Mouse (Mus musculus) kidney, postnatal 0 days (tissue): Measurements from ENCODE around the gene Efemp1. TPM values are rescaled to one million over a fixed set of nuclear protein-coding genes. Genes with fewer than 3 reads are reported as not detected.

Experiments used
- ATAC-seq: fragments of 200-750 bp; cut with Nextera tagmentation; replicated peaks from 2 replicates; pipeline ENCODE4 v1.8.0; 2017; ENCODE audit warnings: low read depth, moderate number of reproducible peaks, moderate TSS enrichment, moderate library complexity; ENCODE audit not compliant: low FRiP score
- DNase-seq: peaks from one replicate; pipeline ENCODE4 v3.0.0-alpha.2; 2016; ENCODE audit warnings: low spot score
- H3K27ac ChIP-seq: fragments of 300-500 bp; sonication (generic); 2 replicates; pipeline ENCODE4 v1.5.1; 2014; ENCODE audit warnings: mild to moderate bottlenecking
- H3K27me3 ChIP-seq: fragments of 300-500 bp; sonication (generic); 2 replicates; pipeline ENCODE4 v1.6.1; 2014; ENCODE audit warnings: low read length, mixed read lengths; ENCODE audit not compliant: insufficient read depth
- H3K36me3 ChIP-seq: fragments of 300-500 bp; sonication (generic); 2 replicates; pipeline ENCODE4 v1.6.1; 2014; ENCODE audit warnings: low read length, mixed read lengths; ENCODE audit not compliant: insufficient read depth
- H3K4me1 ChIP-seq: fragments of 300-500 bp; sonication (generic); replicated peaks from 2 replicates; pipeline ENCODE4 v1.6.1; 2014; ENCODE audit warnings: antibody characterized with exemption, low read length, mixed read lengths; ENCODE audit not compliant: insufficient read depth
- H3K4me2 ChIP-seq: fragments of 300-500 bp; sonication (generic); 2 replicates; pipeline ENCODE4 v1.6.1; 2014; ENCODE audit warnings: mild to moderate bottlenecking, low read length, moderate library complexity, mixed read lengths
- H3K4me3 ChIP-seq: fragments of 300-500 bp; sonication (generic); replicated peaks from 2 replicates; pipeline ENCODE4 v1.5.1; 2014; ENCODE audit warnings: low read depth, low read length
- H3K9ac ChIP-seq: fragments of 300-500 bp; sonication (generic); 2 replicates; pipeline ENCODE4 v1.6.1; 2014; ENCODE audit warnings: low read depth, low read length
- H3K9me3 ChIP-seq: fragments of 300-500 bp; sonication (generic); replicated peaks from 2 replicates; pipeline ENCODE4 v1.6.1; 2016; ENCODE audit warnings: low read length, inconsistent platforms, mixed read lengths
- CTCF ChIP-seq: IDR thresholded peaks from 2 replicates; pipeline ENCODE4 v1.5.1; 2016; ENCODE audit warnings: antibody characterized with exemption, low read depth, mild to moderate bottlenecking, moderate library complexity
- WGBS: fragments of 180-500 bp; shearing (Covaris S2); extraction: QIAGEN DNeasy Blood & Tissue Kit; methylation state at CpG from one replicate; pipeline ENCODE4 v1.1.7; 2014; 5-methylcytosine and 5-hydroxymethylcytosine counted together
- polyA plus RNA-seq: library from polyadenylated mRNA; unstranded; fragments of >200 nt; fragmentation: Nextera tagmentation; extraction: Ambion mirVana; gene quantifications from 2 replicates; pipeline ENCODE4 v1.2.1, GENCODE M21; 2015

Efemp1 gene
- polyA plus RNA-seq, 1 experiment from 2014 or later = 21.0 TPM

DNA sequence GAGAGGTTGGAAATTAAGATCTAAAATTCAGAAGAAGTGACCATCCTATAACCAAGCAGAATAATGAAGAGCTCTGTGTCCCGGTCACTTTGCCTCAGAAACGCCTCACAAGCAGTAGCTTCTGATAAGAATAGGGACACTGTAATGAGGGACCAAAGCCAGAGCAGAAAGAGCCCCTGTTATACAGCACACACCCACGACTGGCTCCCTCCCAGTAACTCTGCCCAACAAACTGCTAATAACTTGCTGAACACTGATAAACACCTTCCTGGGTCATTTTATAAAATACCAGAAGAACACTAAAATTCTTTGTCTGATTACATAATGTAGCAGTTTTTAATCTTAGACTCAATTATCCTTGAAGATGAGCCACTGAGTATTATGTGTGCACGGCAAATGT is 30.1 kb downstream of the Efemp1 start:
- ATAC-seq = no peak
- no peaks in the 10 kb centered on the region for H3K4me1 ChIP-seq
- no peaks in the 10 kb centered on the region for H3K9me3 ChIP-seq
- no peaks in the 10 kb centered on the region for H3K27me3 ChIP-seq
- no peak overlapping the region for H3K4me2 ChIP-seq
- H3K4me3 ChIP-seq = no peak overlapping the region
- TF ChIP-seq CTCF = no peak
- no peak overlapping the region for H3K9ac ChIP-seq
- 68% methylated on average over 4 of the region's 4 CpGs for WGBS
- H3K27ac ChIP-seq = no peak overlapping the region
- H3K36me3 ChIP-seq = no peaks in the 10 kb centered on the region
- no peak for DNase-seq

GRCm38 (mm10) chr11:28889538-28889937 is 36.5 kb downstream of the Efemp1 start:
- H3K4me2 ChIP-seq = no peak overlapping the region
- no peak overlapping the region for H3K27ac ChIP-seq
- no peaks in the 10 kb centered on the region for H3K36me3 ChIP-seq
- 66% methylated on average over 1 of the region's 1 CpGs for WGBS
- H3K9ac ChIP-seq = no peak overlapping the region
- H3K4me1 ChIP-seq = no peaks in the 10 kb centered on the region
- no peaks in the 10 kb centered on the region for H3K27me3 ChIP-seq
- no peak overlapping the region for H3K4me3 ChIP-seq
- ATAC-seq = no peak
- H3K9me3 ChIP-seq = no peaks in the 10 kb centered on the region
- TF ChIP-seq CTCF = no peak
- DNase-seq = no peak

DNA sequence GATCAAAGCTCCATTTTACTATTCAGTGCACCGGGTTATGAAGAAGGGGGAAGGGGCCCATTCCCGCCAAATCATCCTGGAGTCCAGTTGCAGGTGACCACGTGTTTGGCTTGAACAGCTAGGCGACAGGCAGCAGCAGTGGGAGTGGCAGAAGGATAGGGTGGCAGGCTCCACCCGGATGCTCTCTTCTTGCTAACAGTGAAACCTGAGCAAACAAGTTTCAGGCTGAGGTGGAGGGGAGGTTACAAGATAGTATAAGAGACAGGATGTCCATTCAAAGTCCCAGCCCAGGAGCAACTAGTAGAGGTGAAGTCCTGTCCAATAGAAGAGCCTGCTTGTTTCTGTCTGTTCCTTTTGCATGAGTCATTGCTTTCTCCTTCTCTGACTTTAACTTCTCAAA is 38.5 kb downstream of the Efemp1 start:
- H3K4me3 ChIP-seq = no peak overlapping the region
- no peak overlapping the region for H3K9ac ChIP-seq
- no peaks in the 10 kb centered on the region for H3K36me3 ChIP-seq
- 28% methylated on average over 5 of the region's 5 CpGs for WGBS
- H3K27ac ChIP-seq = no peak overlapping the region
- peak; percentile 6 for DNase-seq
- no peaks in the 10 kb centered on the region for H3K9me3 ChIP-seq
- no peaks in the 10 kb centered on the region for H3K27me3 ChIP-seq
- H3K4me2 ChIP-seq = no peak overlapping the region
- peak; percentile 13; the same call in 1 of the 2 replicates for ATAC-seq
- H3K4me1 ChIP-seq = no peaks in the 10 kb centered on the region
- TF ChIP-seq CTCF = no peak

- no peak overlapping the region for H3K4me2 ChIP-seq
- ATAC-seq = no peak
- 46% methylated on average over 1 of the region's 1 CpGs for WGBS
- H3K9ac ChIP-seq = no peak overlapping the region
- no peaks in the 10 kb centered on the region for H3K9me3 ChIP-seq
- no peak for TF ChIP-seq CTCF
- no peak for DNase-seq
- no peaks in the 10 kb centered on the region for H3K27me3 ChIP-seq
- H3K4me3 ChIP-seq = no peak overlapping the region
- no peaks in the 10 kb centered on the region for H3K4me1 ChIP-seq
- no peak overlapping the region for H3K27ac ChIP-seq
- H3K36me3 ChIP-seq = no peaks in the 10 kb centered on the region
These were observed 46.4 kb downstream of the Efemp1 start for GRCm38 (mm10) chr11:28899420-28899819.

DNA sequence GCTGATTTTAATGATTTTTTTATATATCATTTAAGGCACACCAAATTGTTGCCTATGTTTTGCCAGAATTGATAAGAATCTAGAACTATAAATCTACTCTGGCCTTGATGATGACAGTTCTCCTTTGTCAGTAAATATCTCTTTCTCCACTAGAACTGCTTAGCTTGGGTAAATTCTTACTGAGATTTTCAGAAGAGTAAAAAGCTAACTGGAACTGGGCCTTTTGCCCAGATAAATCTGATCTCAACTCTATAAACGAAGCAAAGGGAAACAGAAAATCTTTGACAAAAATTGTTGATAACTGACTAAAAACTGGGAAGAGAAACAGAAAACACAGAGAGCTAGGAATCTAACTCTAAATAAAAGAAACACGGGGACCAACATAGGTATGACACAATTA is 51.6 kb downstream of the Efemp1 start:
- H3K9ac ChIP-seq = no peak overlapping the region
- WGBS = 61% methylated on average over 2 of the region's 2 CpGs
- H3K4me1 ChIP-seq = no peaks in the 10 kb centered on the region; the same call in 1 of the 2 replicates
- ATAC-seq = no peak
- H3K4me2 ChIP-seq = no peak overlapping the region
- no peak for DNase-seq
- H3K27ac ChIP-seq = no peak overlapping the region
- no peaks in the 10 kb centered on the region for H3K36me3 ChIP-seq
- no peaks in the 10 kb centered on the region for H3K9me3 ChIP-seq
- no peaks in the 10 kb centered on the region for H3K27me3 ChIP-seq
- no peak overlapping the region for H3K4me3 ChIP-seq
- no peak for TF ChIP-seq CTCF

DNA sequence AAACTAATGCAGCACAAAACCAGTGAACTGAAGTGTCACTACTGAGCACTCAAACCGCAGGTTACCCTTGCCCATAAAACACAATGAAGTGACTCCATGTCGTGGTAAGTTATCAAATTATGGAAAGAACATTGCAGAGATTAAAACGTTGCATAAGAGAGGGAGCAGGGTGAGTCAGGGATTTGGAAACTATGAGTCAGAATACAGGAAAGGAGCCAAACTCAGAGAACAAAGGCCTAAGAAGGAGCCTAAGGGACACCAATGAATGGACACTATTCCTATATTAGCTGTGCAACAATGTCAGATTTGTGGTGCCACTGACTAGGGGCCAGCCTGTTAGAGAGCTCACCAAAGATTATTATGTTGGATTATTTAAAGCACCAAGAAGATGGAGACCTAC is 53.3 kb downstream of the Efemp1 start:
- ATAC-seq (no peak), DNase-seq (no peak)
- WGBS = 61% methylated on average over 3 of the region's 3 CpGs
- no peaks in the 10 kb centered on the region; the same call in 1 of the 2 replicates for H3K4me1 ChIP-seq
- no peaks in the 10 kb centered on the region for H3K36me3 ChIP-seq
- no peak for TF ChIP-seq CTCF
- H3K4me2 ChIP-seq = no peak overlapping the region
- no peak overlapping the region for H3K27ac ChIP-seq
- H3K9me3 ChIP-seq = no peaks in the 10 kb centered on the region
- no peaks in the 10 kb centered on the region for H3K27me3 ChIP-seq
- no peak overlapping the region for H3K9ac ChIP-seq
- H3K4me3 ChIP-seq = no peak overlapping the region

GRCm38 (mm10) chr11:28908908-28909545 is 56.0 kb downstream of the Efemp1 start:
- no peak overlapping the region for H3K9ac ChIP-seq
- ATAC-seq (no peak), DNase-seq (no peak)
- 37% methylated on average over 3 of the region's 3 CpGs for WGBS
- H3K27me3 ChIP-seq = no peaks in the 10 kb centered on the region
- no peaks in the 10 kb centered on the region for H3K36me3 ChIP-seq
- no peaks in the 10 kb centered on the region; the same call in 1 of the 2 replicates for H3K4me1 ChIP-seq
- no peak overlapping the region for H3K4me3 ChIP-seq
- H3K9me3 ChIP-seq = no peaks in the 10 kb centered on the region
- no peak overlapping the region for H3K27ac ChIP-seq
- TF ChIP-seq CTCF = no peak
- no peak overlapping the region for H3K4me2 ChIP-seq
